Mouse (Mus musculus): ENCODE results near the gene Cadps2.

Cadps2 gene

DNA sequence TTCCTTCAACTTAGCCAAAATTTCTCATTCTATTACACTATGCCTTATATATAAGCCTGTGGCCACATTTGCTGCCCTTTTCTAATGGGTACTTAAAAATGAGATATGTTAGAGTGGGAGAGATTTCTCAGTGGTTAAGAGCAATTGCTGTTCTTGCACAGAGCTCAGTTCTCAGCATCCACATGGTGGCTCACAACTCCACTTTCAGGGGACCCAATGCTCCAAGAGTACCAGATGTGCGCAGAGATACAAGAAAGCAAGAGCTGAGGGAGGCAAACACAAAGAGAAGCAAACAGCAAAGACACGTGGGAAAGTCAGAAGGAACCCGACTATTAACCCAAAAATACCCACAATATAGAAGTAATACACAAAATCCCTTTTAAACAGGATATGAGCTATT, 77.0 kb downstream of the Cadps2 start:
- DNase-seq (ENCODE audit: low read depth, low spot score), result no peak

- no peak for DNase-seq (ENCODE audit: low read depth, low spot score)
Measured at GRCm38 (mm10) chr6:23758249-23758648, 81.0 kb downstream of the Cadps2 start.

DNA sequence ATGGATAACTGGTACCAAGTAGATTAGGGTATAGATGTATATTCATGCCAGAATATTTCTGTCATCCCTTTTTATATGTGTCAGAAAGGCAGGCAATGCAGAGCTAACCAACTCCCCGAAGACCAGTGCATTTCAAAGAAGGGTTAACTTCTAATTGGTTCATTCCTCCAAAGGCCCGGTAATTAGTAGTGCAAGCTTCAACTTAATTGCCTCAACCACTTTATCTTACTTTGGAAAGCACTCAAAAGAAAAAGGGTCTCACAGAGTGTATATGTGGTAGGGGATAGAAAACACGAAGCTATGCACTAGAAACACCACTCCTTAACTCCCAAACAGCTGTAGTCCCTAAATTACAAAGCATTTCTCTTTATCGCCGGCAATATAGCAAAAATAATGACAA, 90.4 kb downstream of the Cadps2 start:
- no peak for DNase-seq (ENCODE audit: low read depth, low spot score)

DNA sequence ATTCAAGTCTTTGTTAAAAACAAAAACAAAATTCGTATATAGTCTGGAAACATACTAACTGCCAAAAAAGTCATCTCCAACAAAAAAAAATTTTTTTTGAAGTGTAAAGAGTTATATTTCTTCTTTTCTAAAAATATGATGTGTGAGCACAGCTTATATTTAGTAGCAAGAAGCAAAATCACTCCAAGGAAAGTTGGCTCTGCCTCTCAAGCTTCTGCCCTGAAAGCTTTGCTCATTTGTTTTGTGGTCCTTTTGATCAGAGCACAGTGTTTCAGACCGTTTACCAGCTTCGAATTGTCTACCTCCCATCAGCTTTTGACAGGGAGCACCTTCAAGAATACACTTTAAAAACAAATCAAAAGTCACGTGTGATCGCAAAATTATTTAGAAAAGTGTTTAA, 99.2 kb downstream of the Cadps2 start:
- no peak for DNase-seq (ENCODE audit: low read depth, low spot score)

DNA sequence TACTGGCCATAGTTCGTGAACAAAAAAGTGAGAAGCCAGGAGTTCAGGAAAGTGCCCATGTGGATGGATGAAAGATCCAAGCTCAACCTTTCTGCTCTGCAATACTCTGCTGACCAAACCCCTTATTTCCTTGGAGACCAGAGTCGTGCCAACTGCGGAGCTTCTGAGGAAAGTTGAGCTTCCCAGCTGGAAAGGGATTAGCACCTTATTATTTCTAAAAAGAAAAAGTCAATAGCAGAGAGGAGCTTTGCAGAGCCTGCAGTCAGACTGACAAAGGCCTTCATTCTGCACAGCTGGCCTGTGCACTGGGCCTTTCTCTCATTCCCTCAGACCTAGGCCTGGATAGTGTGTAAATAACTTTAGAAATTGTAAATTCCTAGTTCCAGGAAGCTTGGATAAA, 106.5 kb downstream of the Cadps2 start:
- no peak for DNase-seq (ENCODE audit: low read depth, low spot score)

DNA sequence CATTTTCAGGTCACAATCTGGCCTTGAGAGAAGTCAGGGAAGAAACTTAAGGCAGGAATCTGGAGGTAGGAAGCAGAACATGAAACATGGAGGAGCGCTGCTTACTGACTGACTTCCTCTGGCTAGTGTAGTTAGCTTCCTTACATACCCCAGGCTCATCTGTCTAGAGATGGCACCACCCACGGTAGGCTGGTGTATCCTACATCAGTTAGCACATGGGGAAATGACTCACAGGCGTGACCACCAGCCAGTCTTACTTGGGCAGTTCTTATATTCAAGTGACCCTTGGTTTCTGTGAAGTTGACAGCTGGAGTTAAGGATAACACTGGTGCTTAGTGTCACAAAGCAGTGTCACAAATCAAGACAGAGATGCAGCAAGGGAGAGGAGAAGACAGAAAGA, 110.6 kb downstream of the Cadps2 start:
- no peak for DNase-seq (ENCODE audit: low read depth, low spot score)

- DNase-seq (ENCODE audit: low read depth, low spot score), result no peak
Measured at GRCm38 (mm10) chr6:23723697-23724096, 115.5 kb downstream of the Cadps2 start.

- DNase-seq (ENCODE audit: low read depth, low spot score), result no peak
Measured at GRCm38 (mm10) chr6:23720401-23720800, 118.8 kb downstream of the Cadps2 start.

DNA sequence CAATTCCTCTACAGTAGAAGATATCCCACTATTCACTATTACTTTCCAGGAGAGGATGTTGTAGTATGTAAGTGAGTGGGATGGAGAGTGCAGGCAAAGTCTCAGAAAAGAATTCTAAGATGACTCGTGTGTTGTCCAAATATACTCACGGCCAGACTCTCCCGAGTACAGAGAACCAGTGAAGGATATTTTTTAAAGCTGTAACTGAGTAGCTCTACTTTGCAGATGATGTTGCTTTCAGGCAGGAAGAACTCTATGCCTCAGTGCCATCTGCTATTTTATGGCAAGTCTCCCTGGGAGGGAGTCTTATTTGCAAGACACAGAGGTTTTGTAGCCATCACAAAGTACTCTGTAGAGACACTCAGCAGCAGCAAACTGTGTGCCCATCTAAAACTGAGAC, 131.7 kb downstream of the Cadps2 start:
- DNase-seq (ENCODE audit: low read depth, low spot score), result no peak

GRCm38 (mm10) chr6:23700879-23701278, 138.3 kb downstream of the Cadps2 start:
- no peak for DNase-seq (ENCODE audit: low read depth, low spot score)

GRCm38 (mm10) chr6:23678172-23678571, 161.0 kb downstream of the Cadps2 start:
- DNase-seq (ENCODE audit: low read depth, low spot score), result no peak

DNA sequence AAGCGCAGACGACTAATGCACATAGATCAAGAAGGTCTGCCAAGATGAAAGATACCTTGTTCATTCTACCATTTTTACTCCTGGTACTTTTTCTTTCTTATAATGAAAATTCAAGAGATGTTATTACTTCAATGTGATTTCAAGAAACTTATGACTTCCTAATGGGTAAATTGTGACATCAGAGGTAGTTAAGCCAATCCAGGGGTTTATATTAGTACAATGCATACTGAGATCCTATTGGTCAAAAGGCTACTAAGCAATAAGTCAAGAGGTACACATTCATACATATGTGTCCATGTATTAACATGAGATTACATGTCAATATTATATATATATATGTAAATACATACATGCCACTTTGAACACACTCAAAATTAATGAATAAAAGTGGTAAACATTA, 184.2 kb downstream of the Cadps2 start, which contains the start of gene Rnf148:
Gene Rnf148 (minus strand): TSS at position 101 of the 400 bp plus-strand sequence.
- no peak for DNase-seq (ENCODE audit: low read depth, low spot score)

DNA sequence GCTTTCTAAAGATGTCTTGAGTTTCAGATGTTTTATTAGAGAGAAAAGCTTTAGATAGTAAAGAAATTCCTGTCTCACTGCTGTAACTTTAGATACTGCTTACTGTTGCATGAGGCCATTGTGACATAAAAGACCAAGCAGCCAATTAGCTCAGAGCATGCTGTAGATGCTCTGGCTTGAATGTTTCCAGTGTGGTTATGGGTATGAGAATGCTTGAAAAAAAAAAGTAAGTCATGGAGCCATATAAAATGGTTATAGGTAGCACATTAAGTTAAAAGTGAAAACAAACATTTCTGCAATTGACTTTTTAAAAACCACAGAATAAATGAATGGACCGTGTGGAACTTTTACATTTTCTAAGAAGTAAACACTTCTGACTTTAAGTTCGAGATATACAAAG, 189.0 kb downstream of the Cadps2 start, which contains the start of gene Rnf133:
Gene Rnf133 (minus strand): TSS at position 101 of the 400 bp plus-strand sequence.
- no peak for DNase-seq (ENCODE audit: low read depth, low spot score)

DNA sequence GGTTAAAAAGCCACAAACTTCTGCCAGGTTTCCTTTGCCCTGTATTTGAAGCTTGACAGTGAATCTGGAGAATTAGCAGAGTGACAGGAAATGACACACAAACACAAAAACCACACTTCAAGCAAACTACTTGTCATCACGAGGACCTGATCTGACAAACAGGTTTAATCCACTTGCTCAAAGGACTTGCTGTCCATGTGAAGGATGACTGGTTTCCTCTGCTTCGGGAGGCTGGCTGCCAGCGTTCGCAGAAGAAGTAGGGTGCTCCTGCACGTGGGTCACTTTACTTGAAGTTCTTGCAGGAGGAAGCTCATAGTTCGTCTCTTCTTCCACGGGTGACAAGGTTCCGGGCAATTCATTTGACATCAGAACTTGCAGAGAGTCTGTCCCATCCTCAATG, 190.5 kb downstream of the Cadps2 start:
- no peak for DNase-seq (ENCODE audit: low read depth, low spot score)

DNA sequence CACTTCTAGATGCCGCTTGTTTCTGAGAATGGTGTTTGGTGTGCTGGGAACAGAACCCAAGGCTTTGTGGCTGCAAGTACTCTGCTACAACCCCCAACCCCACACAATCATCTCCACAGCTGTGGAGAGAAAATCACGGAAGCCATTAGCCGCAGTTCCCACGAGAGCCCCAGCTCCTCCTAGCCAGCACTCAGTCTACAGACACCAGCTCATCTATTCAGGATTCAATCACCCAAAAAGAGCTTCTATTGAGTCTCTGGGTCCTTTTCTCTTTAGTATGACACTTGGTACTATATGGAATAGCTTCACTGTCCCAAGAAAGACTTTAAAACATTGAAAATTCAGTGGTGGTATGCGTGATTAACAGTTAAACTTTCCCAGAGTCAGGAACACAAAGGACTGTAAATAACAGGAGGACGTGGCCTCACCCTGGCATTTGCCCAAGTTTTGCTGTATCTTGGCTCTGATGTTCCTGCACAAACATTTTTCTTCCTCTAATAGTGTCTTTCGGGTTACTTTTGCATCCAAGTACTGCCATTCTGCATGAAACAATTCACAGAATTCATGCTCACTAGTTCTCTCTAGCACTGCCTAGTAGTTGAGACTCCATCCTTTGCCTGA, 191.5 kb downstream of the Cadps2 start:
- DNase-seq (ENCODE audit: low read depth, low spot score), result no peak

- DNase-seq (ENCODE audit: low read depth, low spot score), result no peak
Measured at GRCm38 (mm10) chr6:23637081-23637480, 202.1 kb downstream of the Cadps2 start.

DNA sequence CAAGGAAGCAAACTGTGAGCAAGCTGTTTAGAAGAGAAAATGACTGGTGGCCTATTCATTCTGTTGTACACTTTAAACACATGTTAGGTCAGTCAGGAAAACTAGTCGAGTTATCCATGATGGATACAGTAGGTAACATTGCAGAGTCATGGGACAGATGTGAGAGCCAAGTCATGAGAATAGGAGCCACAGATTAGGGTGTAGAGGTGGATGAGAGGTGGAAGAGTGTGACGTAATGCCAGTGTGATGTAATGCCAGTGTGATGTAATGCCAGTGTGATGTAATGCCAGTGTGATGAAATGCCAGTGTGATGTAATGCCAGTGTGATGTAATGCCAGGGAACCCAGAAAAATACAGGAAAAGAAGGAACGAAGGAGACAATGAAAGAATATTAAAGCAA, 204.0 kb downstream of the Cadps2 start:
- DNase-seq (ENCODE audit: low read depth, low spot score), result no peak

DNA sequence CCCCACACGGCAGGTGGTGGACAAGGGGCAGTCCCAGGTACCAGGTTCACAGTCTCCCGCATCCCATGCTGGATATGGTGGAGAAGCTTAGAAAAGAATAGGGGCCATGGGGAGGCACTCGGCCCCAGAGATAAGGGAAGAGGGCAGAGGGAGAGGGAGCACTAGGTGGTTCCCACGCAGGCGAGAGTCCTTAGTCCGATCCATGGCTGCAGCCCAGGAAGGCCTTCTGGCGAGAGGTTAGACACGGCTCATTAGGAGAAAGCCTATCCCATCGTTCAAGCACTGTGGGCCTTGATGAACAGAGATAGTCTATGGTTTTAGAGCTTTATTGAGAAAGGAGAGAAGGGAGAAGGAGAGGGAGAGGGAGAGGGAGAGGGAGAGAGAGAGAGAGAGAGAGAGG, 205.2 kb downstream of the Cadps2 start:
- DNase-seq (ENCODE audit: low read depth, low spot score), result no peak

DNA sequence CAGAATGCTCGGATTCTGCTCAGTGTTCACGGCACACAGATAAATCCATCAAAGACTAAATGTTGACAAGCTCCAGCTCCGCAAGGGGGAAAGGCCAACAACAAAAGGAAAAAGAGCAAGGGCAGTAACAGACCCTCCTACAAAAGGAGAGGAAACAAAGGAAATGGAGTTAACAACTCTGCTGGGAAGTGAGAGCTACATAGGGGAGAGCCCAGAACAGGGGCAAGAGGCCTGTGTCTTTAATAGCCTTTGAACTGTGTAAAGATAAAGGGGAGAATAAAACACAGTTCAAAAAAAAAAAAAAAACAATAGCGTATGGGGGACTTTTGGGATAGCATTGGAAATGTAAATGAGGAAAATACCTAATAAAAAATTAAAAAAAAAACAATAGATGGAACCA, 208.8 kb downstream of the Cadps2 start:
- DNase-seq (ENCODE audit: low read depth, low spot score), result no peak

DNA sequence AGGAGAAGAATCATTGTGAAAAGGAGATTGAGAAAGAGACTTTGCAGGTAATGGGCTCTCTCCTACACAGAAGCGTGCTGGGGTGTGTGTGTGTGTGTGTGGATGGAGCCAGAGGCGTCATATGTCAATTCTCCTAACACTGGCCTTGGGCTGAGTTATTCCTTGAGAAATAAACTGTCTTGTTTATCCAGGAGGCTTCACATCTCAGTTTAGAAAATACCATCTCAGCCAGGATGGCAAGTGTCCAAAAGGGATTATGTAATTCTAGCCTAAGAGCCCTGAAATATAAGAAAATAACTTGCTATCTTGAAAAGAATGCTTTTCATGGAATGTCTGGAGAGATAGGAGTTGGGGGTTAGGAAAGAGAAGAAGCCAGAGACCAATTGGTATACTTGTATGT, 264.1 kb downstream of the Cadps2 start:
- no peak for DNase-seq (ENCODE audit: low read depth, low spot score)

GRCm38 (mm10) chr6:23573750-23574149, 265.5 kb downstream of the Cadps2 start:
- DNase-seq (ENCODE audit: low read depth, low spot score), result no peak

- DNase-seq (ENCODE audit: low read depth, low spot score), result no peak
Measured at GRCm38 (mm10) chr6:23572401-23572800, 266.8 kb downstream of the Cadps2 start.

DNA sequence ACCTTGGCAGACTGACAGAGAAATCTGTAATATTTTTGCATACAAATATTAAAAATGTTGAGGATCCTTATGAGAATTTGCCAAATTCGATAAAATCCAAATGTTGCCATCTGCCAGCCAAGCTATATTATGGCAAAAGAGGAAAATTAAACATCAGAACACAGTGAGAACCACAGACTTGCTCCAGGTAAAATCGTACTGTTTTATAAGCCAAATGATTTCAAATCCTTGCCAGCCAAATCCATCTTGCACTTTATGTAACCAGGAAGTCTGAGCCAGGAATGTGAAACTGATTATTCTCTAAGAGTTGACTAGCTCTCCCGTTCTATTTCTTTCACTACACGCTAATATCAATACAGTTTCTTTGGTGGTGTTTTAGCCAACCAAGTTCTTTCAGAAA, 269.5 kb downstream of the Cadps2 start:
- DNase-seq (ENCODE audit: low read depth, low spot score), result no peak

DNA sequence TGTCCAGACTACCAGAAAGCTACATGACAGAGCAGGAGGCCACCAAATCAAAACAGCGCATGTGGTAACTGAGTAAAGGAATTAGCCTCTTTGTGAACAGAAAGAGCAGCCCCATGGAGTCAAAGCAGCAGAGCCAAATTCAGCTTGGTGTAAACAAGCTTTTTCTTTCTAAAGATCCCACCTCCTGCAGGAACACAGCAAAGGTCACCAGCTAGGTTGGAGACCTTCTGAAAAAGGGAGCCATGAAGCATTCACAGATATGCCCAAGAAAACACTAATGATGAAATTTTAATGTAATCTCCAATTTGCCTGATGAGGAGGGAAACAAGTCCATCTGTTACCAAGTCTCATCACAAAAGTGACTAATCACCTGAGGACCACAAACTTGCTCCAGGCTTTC, 270.5 kb downstream of the Cadps2 start:
- no peak for DNase-seq (ENCODE audit: low read depth, low spot score)
